Mouse (Mus musculus): ENCODE results near the gene Kif28.
"Not testable (repeated sequence)": the region's sequence is repeated elsewhere in the genome, so short reads cannot be mapped to it uniquely, and the experiment has no call there.

Gene Kif28

DNA sequence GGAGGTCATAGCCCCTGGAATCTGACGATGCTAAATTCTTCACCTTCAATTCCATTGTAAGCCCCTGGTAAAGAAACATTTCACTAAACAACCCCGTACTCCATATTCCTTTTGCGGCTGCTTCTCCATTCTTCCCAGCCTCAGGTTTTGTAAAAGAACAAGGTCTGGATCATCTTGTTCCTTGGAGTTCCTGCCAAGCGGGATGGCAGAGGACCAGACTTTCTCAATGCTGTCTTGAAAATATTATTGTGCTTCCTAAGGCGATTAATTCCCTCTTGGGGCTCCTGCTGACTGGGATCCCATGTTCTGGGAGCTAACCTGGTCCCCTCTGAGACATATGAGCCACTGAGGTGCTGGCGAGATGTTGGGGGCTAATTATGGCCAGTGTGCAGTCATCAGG is 39.9 kb downstream of the Kif28 start:
- DNase-seq (ENCODE audit: low spot score in 2 of 2) = peak; percentile 58 to 81

DNA sequence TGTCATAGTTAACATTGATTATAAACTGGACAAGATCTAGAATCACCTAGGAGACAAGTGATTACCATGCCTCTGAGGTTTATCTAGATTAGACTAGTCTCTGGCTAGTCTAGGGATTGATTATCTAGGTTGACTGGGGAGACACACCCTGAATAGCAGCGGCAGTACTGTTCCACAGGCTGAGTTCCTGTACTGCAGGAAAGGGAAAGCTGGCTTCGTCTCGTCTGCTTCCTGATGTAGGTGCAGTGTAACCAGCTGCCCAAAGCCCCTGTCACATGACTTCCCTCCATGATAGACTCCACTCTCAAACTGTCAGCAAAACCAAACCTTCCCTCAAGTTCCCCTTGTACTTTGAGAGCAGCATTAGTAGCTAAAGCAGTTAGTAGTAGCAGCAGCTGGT is 40.9 kb downstream of the Kif28 start:
- DNase-seq (ENCODE audit: low spot score in 2 of 2) = no peak

- DNase-seq (ENCODE audit: low spot score in 2 of 2) = peak; percentile 50 to 53
Measured at GRCm38 (mm10) chr1:179689479-179689878, 55.6 kb downstream of the Kif28 start.

DNA sequence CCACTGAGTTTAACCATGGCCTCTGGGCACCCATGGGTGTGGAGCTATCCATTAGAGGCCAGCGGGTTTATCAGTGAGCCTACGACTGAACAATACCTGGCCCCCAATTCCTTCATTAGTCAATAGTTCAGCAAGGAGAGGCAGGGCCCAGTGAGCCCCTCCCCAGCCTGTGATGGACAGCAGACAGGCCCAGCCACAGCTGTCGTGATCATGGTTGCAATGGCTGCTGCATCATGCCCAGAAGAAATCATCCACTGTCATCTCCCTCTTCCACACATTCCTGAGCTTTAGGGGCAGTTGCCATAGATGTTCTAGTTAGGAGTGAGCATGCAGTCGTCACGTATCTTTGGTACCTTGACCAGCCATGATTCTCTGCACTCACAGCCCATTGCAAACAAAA is 56.2 kb downstream of the Kif28 start:
- DNase-seq (ENCODE audit: low spot score in 2 of 2) = no peak

DNA sequence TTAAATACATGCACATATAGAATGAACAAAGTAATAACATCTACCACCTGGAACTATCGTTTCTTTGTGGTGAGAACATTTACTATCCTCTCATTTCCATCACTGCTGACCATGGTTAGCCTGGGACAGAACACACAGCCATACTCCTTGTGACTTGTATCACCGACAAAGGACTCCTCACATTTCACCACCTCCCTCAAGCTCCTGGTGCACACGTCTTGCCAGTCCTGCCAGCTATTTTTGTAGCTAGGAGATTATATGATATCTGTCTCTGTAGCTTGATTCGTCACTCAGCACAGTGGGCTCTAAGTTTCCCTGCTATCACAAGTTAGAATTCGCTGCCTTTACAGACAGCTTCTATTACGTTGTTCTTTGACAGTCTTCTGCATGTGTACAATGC is 56.7 kb downstream of the Kif28 start:
- DNase-seq (ENCODE audit: low spot score in 2 of 2) = no peak

DNA sequence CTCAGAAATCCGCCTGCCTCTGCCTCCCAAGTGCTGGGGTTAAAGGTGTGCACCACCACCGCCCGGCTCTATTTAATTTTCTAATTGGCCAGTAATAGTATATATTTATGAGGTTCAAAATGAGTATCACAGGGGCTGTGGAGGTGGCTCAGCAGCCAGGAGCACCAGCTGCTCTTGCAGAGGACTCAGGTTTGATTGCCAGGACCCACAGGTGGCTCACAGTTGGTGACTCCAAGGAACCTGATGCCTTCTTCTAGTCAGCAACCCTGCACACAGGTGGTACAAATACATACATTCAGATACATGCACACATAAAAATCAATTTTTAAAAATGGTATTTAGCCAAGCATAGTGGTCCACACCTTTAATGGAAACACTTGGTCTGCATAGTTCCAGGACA is 57.1 kb downstream of the Kif28 start:
- DNase-seq (ENCODE audit: low spot score in 2 of 2) = no peak

GRCm38 (mm10) chr1:179687305-179687704 is 57.8 kb downstream of the Kif28 start:
- no peak for DNase-seq (ENCODE audit: low spot score in 2 of 2)

DNA sequence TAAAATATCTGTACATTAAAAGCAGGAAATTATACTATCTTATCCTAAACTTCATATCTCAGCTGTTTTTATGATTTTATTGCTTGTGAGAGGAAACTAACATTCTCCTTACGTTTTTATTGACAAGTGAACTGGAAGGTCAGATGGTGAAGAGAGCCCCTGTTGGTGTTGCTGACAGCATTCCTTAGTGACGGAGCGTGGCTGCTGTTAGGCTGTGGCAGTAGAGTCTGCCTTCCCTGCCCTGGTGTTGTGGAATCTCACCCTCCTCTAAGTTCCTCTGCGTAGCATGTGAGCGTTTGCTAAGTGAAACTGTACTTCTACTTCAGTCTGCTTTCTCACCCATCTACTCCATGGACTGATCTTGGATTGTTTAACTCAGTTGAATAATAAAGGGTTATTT is 58.3 kb downstream of the Kif28 start:
- DNase-seq (ENCODE audit: low spot score in 2 of 2) = no peak

DNA sequence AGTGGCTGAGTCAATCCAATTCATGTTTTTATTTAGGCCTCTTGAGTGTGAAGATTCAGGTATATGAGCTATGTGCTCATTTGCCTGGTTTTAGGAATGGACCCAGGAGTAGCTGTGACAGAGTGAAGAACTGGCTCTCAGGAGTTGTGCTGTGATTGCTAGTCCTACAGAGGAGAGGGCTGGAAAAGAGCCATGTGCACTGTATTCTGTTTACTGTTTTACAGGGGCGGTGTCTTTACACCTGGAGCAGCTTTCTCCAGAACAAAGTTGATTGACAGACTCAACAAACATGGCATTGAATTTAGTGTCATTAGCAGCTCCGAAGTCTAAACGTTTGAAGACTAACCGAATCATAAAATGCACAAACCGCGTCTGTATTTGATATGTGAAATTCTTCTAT is 58.7 kb downstream of the Kif28 start:
- no peak for DNase-seq (ENCODE audit: low spot score in 2 of 2)

DNA sequence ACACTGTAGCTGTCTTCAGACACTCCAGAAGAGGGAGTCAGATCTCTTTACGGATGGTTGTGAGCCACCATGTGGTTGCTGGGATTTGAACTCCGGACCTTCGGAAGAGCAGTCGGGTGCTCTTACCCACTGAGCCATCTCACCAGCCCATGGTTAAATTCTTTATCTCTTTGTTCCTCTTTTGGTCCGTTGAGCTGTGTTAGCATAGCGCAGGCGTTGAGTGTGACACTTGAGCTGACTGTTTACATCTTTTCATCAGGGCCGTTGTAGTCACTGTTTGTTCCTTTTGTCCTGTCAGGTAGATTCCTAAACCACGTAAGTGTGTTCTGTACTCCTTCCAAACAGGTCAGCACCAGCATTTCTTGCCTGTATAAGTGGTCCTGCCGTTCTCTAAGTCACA is 62.3 kb downstream of the Kif28 start:
- not testable (repeated sequence) for DNase-seq (ENCODE audit: low spot score in 2 of 2)

- no peak for DNase-seq (ENCODE audit: low spot score in 2 of 2)
Measured at GRCm38 (mm10) chr1:179679326-179679725, 65.7 kb downstream of the Kif28 start.

DNA sequence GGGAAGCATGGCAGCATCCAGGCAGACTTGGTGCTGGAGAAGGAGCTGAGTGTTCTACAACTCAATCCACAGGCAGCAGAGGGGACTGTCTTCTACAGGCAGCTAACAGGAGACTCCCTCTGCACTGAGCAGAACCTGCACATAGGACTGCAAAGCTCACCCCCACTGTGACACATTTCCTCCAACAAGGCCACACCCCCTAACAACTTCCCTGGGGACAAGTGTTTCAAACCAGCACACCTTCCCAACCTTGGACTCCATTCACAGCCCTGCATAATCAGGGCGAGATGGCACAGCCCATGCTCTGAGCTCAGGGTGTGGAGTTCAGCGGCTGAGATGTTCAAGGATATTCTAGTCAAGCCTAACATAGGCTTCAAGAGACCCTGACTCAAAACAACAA is 68.0 kb downstream of the Kif28 start:
- no peak for DNase-seq (ENCODE audit: low spot score in 2 of 2)

- no peak for DNase-seq (ENCODE audit: low spot score in 2 of 2)
Measured at GRCm38 (mm10) chr1:179674355-179674754, 70.7 kb downstream of the Kif28 start.

DNA sequence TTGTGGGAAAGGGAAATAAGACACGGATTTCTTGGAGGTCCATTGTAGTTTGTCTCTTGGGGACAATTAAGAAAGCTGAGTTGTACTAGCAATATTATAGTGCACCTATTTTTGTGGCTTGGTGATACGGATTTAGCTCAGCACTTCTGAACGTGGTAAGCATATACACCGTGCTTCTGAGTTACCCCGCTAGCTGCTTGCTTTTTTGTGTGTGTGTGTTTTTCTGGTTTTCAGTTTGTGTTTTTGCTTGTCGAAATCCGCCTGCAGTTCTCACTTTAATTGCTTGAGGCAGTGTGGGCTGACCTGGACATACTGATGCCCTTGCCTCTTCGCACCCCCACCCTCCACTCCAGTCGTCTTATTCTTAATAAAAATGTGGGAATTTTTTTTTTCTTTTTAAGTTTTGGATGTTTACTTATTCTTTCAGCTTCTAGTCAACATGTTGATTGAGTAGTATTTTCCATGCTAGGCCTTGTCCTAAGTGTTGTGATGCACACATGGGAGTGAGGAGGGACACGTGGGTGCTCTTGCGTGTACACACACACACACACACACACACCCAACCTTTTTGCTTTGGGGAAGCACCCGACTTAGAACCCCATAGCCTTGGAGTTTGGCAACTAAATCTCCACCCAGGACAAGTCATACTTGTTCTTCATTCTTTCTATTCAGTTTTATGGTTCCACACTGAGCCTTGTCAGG is 76.1 kb downstream of the Kif28 start:
- DNase-seq (ENCODE audit: low spot score in 2 of 2) = no peak

DNA sequence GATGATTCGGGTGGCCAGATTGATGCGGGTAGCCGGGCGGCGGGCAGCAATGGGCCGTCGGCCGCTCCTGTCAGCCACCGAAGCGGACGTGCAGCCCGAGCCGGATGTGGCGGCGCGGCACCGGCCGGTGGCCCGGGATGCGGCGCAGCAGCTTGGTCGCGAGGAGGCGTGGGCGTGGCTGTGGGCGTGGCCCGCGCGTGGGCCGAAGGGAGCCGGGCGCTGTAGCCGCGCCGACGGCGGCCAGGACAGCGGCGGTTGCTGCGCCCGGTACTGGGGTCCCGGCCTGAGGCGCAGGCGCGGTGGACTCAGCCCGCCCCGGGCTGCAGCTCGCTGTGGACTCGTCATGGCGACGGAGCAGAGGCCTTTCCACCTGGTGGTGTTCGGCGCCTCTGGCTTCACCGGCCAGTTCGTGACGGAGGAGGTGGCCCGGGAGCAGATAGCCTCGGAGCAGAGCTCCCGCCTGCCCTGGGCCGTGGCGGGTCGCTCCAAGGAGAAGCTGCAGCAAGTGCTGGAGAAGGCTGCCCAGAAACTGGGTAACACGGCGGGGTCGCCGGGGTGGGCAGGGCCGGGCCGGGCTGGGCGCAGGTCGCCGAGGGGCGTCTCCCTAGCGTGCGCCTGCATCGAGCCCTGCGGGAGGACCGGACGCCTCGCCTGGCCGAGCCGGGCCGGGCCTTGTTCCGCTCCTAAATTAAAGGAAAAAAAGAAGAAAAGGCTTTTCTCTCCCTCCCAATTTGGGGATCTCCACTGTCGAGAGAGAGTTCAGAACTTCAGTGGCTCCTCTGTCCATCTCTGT is 76.9 kb downstream of the Kif28 start, which contains the start of gene Sccpdh:
TSS of gene Sccpdh (plus strand) at position 198 of the 793 bp plus-strand sequence.
- DNase-seq (ENCODE audit: low spot score in 2 of 2) = peak; percentile 88

DNA sequence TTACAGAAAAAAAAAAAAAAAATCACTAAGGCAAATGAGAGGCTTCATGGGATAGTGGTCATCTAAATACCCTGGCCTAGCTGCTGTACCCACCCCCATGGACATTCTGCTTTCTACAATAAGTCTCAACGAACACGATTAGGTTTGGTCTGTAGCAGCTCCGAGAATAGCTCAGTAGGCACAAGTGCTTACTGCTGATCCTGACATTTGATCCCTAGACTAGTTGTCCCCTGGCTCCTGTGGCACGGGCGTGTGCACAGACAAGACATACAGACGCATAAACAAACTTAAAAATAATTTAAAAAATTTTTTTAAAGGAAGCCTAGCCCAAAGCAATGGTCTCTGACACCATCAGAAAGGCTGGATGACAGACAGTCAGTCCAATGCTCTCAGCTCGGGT is 77.6 kb downstream of the Kif28 start:
- DNase-seq (ENCODE audit: low spot score in 2 of 2) = no peak

DNA sequence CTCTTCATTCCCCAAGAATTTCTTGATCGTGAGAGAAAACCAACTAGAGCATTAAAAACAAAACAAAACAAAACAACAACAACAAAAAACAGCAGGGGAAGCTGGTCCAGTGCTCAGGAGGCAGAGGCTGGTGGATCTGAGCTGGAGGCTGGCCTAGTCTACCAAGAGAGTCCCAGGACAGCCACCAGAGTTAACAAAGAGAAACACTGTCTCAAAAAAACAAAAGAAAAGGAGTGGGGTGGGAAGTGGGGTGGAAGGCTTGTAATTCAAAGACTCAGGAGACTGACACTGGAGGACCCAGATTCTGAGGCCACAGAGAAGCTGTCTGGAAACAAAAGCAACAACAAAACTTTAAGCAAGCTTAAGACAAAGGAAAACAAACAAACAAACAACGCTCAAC is 78.1 kb downstream of the Kif28 start:
- DNase-seq (ENCODE audit: low spot score in 2 of 2) = no peak

- no peak for DNase-seq (ENCODE audit: low spot score in 2 of 2)
Measured at GRCm38 (mm10) chr1:179664309-179664930, 80.7 kb downstream of the Kif28 start.

GRCm38 (mm10) chr1:179663065-179663464 is 82.0 kb downstream of the Kif28 start:
- DNase-seq (ENCODE audit: low spot score in 2 of 2) = no peak

DNA sequence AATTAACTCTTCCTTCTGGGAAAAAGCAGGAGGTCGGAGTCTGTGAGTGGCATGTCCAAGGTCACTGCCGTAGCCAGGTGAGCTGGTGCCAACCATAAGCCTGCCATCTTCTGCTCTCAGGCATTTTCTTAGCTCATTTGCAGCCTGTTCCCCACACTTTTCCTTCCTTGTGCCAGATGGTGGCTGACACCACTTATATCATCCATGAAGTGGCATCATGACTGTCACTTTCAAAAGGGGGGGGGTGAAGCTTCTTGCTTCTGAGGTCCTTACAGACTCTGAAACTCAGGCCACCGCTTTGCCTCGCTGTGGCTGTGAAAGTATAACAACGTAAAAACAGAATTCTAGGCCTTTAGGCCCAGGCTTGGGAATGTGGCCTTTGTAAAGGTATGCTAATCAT is 93.8 kb downstream of the Kif28 start:
- DNase-seq (ENCODE audit: low spot score in 2 of 2) = peak; percentile 22 to 40

DNA sequence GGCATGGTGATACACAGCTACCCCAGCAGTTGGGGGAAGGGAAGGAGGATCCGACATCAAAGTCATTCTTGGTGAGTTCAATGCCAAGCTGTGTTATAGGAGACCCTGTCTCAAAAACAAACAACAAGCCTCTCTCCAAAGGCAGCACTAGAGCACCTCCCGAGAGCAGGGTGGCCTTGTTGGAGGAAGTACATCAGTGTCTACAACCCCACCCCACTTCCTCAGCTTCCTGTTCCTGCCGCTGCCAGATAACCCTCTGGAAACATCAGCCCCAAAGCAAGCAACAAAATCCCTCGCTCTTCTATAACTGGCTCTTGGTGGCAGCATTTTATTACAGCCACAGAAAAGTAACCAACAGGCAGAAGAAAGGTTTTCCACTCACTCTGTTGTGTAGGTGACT is 94.8 kb downstream of the Kif28 start:
- no peak for DNase-seq (ENCODE audit: low spot score in 2 of 2)

GRCm38 (mm10) chr1:179649324-179649723 is 95.7 kb downstream of the Kif28 start:
- peak in 1 of 2 experiments; percentile 5 for DNase-seq (ENCODE audit: low spot score in 2 of 2)

- DNase-seq (ENCODE audit: low spot score in 2 of 2) = peak in 1 of 2 experiments; percentile 16
Measured at GRCm38 (mm10) chr1:179648678-179649077, 96.4 kb downstream of the Kif28 start.

Data from right cerebral cortex, postnatal 10 days (tissue).